Mouse (Mus musculus) thymus, adult 2 months (tissue): ENCODE data around the gene Gadd45g. TPM values are rescaled to one million over a fixed set of nuclear protein-coding genes. Genes with fewer than 3 reads are reported as not detected.

Experiments used
- DNase-seq: peaks from one replicate; pipeline ENCODE4 v3.0.0; 2021
- H3K27ac ChIP-seq: fragments of 200-500 bp; 2 replicates; pipeline ENCODE4 v1.5.1; 2012; ENCODE audit warnings: low read length, control low read depth; ENCODE audit not compliant: control insufficient read depth, insufficient read depth
- H3K27me3 ChIP-seq: fragments of 200-500 bp; 2 replicates; pipeline ENCODE4 v1.6.1; 2012; ENCODE audit warnings: mild to moderate bottlenecking, low read length, moderate library complexity, mixed read lengths; ENCODE audit not compliant: control insufficient read depth, insufficient read depth
- H3K36me3 ChIP-seq: fragments of 200-500 bp; 2 replicates; pipeline ENCODE4 v1.6.1; 2012; ENCODE audit warnings: mild to moderate bottlenecking, low read length, moderate library complexity; ENCODE audit not compliant: control insufficient read depth, insufficient read depth
- H3K4me1 ChIP-seq: fragments of 200-500 bp; replicated peaks from 2 replicates; pipeline ENCODE4 v1.6.1; 2012; ENCODE audit warnings: low read length; ENCODE audit not compliant: control insufficient read depth, insufficient read depth
- H3K4me3 ChIP-seq: fragments of 200-500 bp; 2 replicates; pipeline ENCODE4 v1.5.1; 2012; ENCODE audit warnings: mild to moderate bottlenecking, low read length, control low read depth, moderate library complexity; ENCODE audit not compliant: control insufficient read depth, insufficient read depth
- CTCF ChIP-seq: fragments of 200-500 bp; IDR thresholded peaks from 2 replicates; pipeline ENCODE4 v1.5.1; 2012; ENCODE audit warnings: mild to moderate bottlenecking, control low read depth, low read length, moderate library complexity, borderline replicate concordance; ENCODE audit not compliant: control insufficient read depth, poor library complexity, insufficient read depth; ENCODE audit errors: extremely low read depth
- POLR2A ChIP-seq: fragments of 200-500 bp; IDR thresholded peaks from 2 replicates; pipeline ENCODE4 v1.6.1; 2012; ENCODE audit warnings: mild to moderate bottlenecking, low read length, control low read depth, moderate library complexity; ENCODE audit not compliant: control insufficient read depth, poor library complexity, insufficient read depth; ENCODE audit errors: extremely low read depth
- WGBS: fragments of 180-500 bp; shearing (Covaris S2); methylation state at CpG from one replicate; pipeline ENCODE4 v1.1.7; 2018; 5-methylcytosine and 5-hydroxymethylcytosine counted together
- polyA plus RNA-seq: library from polyadenylated mRNA; depleted of rRNA; stranded (reverse); fragments of >200 nt; gene quantifications from 2 replicates; pipeline ENCODE4 v1.2.3, GENCODE M21; 2012

Gene Gadd45g
- polyA plus RNA-seq, 1 experiment = 16.2 TPM

DNA sequence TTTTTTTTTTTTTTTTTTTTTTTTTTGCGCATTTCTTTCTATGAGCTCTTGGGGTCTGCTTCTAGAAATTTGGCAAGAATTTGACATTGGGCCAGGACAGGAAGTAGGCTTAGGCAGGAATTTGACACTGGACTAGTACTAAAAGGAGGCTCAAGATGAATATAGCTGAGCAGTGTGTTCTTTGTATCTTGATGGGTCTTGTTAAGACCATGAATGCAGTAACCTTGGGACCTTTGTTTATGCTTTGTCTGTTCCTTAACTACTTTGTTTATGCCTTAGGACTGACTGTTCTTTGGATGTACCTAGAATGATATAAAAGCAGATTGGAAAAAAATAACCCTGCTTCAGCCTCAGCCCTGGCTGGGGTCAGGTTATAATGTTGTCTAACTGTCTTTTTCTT lies 16.3 kb downstream of the Gadd45g start:
- WGBS = 85% methylated on average over 1 of the region's 1 CpGs
- Histone ChIP-seq H3K4me1 (no peaks in the 10 kb centered on the region), H3K36me3 (no peaks in the 10 kb centered on the region), H3K27me3 (no peaks in the 10 kb centered on the region), H3K27ac (no peak overlapping the region), H3K4me3 (no peak overlapping the region)
- DNase-seq = no peak
- no peak for TF ChIP-seq POLR2A
- no peak for TF ChIP-seq CTCF

DNA sequence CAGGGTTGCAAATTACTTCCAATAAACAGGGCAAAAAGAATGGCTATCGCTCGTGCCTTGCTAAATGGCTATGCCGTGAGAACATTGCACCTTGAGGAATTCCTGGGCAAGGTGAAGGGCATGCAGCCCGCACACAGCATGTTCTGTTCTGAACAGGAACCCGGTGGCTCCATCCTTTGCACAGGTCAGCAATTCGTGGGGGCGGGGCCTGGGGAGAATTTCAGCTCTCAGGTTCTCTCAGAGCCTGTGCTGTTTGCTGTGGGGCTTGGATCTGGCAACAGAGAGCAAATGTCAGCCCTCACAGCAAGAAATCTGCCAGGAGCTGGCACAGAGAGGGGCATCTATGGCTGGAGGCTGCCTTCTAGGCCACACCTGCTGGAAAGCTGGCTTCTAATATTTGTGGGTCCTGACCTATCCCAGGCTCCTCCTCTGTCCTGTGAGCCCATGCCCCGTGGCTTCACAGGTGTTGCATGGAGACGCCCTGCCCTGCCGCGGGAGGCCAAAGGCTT lies 19.7 kb downstream of the Gadd45g start:
- no peaks in the 10 kb centered on the region for H3K27me3 ChIP-seq
- no peaks in the 10 kb centered on the region; the same call in 1 of the 2 replicates for H3K4me1 ChIP-seq
- DNase-seq = no peak
- no peak overlapping the region for H3K27ac ChIP-seq
- no peaks in the 10 kb centered on the region for H3K36me3 ChIP-seq
- 61% methylated on average over 11 of the region's 11 CpGs for WGBS
- no peak overlapping the region for H3K4me3 ChIP-seq
- TF ChIP-seq CTCF = no peak
- no peak for TF ChIP-seq POLR2A

DNA sequence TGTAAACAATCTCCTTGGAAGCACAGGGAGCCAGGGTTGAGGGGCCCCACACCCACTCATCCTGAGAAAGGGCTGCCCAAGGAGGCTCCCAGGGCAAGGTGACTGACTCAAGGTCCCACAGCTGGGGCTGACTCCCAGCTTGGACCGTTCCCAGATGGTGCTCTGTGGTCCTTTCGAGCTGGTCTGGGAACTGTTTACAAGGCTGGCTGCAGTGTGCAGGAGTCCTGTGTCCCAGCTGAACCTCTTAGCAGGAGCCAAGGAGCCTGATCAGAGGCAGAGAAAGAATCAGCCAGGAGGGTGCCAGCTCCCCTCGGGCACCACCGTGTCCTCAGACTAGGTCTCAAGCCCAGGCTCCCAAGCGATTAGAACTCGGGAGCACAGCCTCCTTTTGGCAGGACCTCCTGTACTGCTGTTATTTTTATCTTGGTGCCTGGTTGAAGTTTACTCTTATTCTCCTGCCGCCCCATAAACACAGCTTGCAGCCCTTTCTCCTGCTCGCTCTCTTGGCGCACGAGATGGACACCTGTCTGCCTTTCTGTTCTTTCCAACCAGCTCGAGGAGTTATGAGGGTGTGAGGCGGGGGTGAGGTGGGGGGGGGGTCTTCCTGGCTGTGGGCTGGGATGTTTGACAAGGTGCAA lies 22.1 kb downstream of the Gadd45g start:
- Histone ChIP-seq H3K36me3 (no peaks in the 10 kb centered on the region), H3K27ac (no peak overlapping the region), H3K4me3 (no peak overlapping the region), H3K4me1 (no peaks in the 10 kb centered on the region; the same call in 1 of the 2 replicates), H3K27me3 (no peaks in the 10 kb centered on the region)
- TF ChIP-seq CTCF = no peak
- no peak for TF ChIP-seq POLR2A
- no peak for DNase-seq
- 81% methylated on average over 12 of the region's 12 CpGs for WGBS

DNA sequence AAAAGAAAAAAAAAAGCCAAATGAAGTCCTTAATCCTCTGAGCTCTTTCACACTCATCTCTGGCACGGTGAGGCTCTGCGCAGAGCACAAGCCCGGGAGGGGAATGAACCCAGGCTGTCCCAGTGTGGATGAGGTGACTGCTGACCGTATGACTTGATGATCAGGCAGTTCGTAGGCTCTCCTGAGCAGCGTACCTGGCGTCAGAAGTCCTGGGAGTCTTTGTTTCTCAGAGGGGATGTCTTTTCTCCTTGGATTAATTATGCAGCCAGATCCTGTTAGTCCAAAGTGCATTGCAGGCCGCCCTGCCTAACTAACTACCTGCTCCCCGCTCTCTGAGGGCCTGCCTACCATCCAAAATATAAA lies 22.6 kb downstream of the Gadd45g start:
- no peaks in the 10 kb centered on the region; the same call in 1 of the 2 replicates for H3K4me1 ChIP-seq
- no peak overlapping the region for H3K27ac ChIP-seq
- WGBS = 96% methylated on average over 9 of the region's 9 CpGs
- H3K36me3 ChIP-seq = no peaks in the 10 kb centered on the region
- TF ChIP-seq CTCF (no peak), POLR2A (no peak)
- H3K4me3 ChIP-seq = no peak overlapping the region
- H3K27me3 ChIP-seq = no peaks in the 10 kb centered on the region
- no peak for DNase-seq

DNA sequence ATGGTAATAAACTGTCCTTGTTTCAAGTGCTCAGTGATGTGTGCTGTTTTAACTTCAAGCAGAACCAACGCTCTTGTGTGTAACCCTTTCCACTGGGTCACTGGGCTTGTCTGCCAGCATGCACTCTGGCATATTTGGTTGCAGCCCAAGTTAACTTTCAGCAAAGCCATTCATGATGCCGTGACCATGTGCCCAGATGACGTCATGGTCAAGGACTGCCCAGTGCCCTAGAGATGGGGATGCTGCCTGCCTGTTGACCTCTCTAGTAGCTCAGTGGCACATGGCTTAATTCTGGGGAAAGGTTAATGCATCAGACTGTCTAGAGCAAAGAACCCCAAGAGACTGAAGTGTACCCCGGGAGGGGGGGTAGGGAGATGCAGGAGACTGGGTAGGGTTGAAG lies 24.7 kb downstream of the Gadd45g start:
- WGBS = 99% methylated on average over 4 of the region's 4 CpGs
- no peaks in the 10 kb centered on the region for H3K36me3 ChIP-seq
- DNase-seq = no peak
- peaks cover 1% of the 10 kb centered on the region; the same call in 1 of the 2 replicates for H3K4me1 ChIP-seq
- H3K27me3 ChIP-seq = no peaks in the 10 kb centered on the region
- no peak overlapping the region for H3K27ac ChIP-seq
- no peak overlapping the region for H3K4me3 ChIP-seq
- TF ChIP-seq POLR2A (no peak), CTCF (no peak)

DNA sequence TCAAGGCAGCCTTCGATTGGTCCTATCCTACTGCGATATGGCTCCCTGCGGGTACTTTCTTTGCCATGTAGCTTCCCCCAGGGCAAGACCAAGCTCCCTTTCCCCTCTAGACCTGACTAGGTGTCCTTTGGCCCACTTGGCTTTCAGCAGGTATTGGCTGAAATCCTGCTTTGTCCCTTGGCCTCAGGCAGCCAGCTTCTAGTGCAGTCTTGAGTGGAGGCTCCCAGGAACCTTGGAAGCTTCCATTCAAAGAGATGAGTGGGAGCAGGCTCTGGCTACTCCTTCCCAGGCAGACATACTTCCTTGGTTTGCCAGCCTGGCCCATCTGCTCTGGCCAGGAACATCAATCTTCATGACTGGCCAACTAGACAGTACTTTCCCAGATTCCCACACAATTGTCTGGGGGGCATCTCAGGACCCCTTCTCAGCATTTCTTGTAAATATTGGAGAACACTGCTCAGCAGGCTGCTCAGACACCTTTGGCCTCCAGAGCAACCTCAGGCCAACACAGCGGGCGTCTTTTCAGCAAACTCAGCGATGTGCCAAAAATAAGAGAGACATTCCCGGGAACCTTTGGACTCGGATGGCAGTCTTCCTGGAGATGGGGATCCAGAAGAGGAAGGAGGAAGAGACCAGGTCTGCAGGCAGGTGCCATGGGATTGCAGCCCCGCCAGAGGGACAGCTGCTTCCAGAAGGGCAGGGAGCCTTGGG lies 25.9 kb downstream of the Gadd45g start:
- no peaks in the 10 kb centered on the region for H3K36me3 ChIP-seq
- peaks cover 2% of the 10 kb centered on the region; the same call in 1 of the 2 replicates for H3K4me1 ChIP-seq
- H3K27ac ChIP-seq = no peak overlapping the region
- TF ChIP-seq POLR2A (no peak), CTCF (no peak)
- DNase-seq = no peak
- no peaks in the 10 kb centered on the region for H3K27me3 ChIP-seq
- no peak overlapping the region for H3K4me3 ChIP-seq
- WGBS = 95% methylated on average over 9 of the region's 9 CpGs
